Mouse (Mus musculus) right cerebral cortex, postnatal 25 days (tissue): ENCODE data around the gene Abca6.

Source experiments
- DNase-seq: peaks from one replicate; pipeline ENCODE4 v3.0.0; 2022

Abca6 gene

DNA sequence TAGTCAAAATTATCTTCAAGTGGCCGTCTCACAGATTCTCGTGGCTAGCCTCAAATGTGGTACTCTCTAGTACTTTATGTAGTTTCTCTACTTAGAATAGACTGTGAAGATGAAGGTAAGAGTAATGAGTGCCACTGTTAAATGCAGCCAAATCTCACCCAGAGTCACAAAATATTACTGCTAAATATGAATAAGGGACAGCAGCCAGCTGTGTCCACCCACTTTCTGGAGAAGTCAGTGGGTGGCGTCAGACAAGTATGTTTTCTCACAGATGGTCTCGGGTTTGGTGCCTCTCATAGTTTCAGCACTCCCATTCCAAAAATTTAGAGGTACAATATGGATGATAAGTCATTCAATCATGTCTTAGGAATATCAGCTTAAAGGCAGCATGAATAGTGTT is 56.3 kb downstream of the Abca6 start:
- DNase-seq, result peak; percentile 5

DNA sequence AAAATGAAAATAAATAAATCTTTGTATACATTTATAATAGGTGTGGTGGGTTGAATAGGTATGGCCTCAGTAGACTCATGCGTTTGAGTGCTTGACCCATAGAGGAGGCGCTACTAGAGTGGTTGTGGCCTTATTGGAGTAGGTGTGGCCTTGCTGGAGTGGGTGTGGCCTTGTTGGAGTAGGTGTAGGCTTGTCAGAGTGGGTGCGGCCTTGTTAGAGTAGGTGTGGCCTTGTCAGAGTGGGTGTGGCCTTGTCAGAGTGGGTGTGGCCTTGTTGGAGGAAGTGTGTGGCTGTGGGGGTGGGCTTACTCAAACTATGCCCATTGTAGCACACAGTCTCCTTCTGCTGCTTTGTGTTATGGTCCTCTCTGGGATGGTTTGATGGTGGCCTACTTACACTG is 80.4 kb downstream of the Abca6 start:
- no peak for DNase-seq

DNA sequence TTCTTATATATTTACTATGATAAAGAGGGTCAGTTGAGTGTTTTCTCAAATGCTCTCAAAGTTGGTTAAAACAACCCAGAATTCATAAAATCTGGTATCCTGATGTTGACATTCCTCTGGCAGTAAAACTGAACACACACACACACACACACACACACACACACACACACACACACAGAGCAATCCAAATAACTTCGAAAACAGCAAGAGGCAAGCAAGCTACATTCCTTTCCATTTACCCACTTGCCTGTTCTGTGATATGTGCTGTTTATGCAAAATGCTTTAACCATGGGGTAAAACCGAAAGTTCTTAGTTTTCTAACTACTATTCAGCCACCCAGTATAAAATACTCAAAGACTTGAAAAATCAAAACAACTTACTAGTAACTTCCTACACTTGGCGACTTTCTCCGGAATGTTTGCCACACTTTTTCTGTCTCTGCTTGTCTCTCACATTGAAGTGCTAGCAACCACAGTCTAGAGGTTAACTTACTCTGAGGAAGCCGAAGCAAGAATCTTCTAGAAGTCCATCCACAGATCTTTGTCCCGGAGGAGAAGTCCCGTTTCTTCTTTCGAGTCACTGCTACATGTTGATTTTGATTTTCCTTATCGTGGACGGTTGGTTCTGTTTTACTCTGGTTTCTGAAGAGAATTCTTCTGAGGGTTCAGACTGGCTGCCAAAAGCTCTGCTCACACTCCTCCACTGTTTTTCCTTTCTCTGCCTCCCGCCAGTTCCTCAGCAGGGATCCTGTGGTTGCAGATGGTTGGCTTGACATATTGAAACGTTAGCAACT is 83.9 kb downstream of the Abca6 start, which contains the start of gene Abca9:
Abca9 (minus strand) TSS at position 738 of the 793 bp plus-strand sequence.
- peak; percentile 30 for DNase-seq

DNA sequence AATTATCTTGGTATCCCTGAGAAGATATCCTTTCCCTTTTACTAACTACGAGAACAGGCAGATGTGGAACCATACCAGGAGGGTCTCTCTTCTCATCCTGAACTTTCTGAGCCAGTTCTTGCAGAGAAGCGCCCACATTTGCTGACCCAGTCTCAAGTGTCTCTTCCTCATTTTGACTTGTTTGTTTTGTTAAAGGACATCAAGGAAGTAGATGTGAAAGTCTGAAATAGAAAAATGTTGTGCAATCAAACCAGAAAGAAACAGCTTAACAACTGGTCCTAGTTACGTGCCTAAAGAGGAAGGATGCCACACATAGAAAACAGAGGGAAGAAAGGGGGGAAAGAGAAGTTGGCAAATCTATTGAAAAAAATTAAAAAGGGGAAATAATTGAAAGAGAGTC is 85.8 kb downstream of the Abca6 start:
- DNase-seq, result no peak

DNA sequence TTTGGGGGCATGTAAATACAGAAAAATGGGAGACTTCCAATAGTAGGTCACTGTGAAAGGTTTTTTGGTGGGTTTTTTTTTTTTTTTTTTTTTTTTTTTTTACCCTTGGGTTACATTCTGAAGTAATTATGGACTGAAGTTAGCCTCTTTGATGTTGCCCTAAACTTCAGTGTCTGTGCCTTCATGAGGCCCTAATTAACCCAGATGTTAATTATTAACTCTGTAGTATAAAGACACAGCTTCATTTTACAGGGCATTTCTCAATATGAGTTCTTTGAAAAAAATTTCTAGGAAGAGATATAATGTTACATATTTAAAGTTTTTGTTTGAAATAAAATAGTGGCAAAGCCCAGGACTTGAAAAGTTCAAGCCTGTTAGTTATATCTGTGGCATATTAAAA is 86.2 kb downstream of the Abca6 start:
- no peak for DNase-seq

DNA sequence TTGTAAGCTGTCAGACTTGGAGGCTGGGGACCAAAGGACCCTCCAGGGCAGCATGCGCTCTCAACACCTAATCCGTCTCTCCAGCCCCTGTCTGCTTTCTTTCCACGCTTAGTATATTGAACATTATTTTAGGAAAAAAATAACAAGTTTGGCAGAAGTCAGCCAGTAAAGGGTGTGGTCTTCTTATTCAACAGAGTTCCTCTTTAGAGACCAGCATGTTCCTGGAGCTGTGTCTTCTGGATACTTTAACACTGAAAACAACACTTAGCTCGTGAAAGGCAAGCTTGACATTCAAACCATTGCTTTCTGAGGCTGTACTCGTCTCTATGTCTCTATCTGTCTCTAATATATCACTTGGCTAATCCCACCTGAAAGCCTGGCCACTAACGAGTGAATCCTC is 94.5 kb downstream of the Abca6 start:
- no peak for DNase-seq

DNA sequence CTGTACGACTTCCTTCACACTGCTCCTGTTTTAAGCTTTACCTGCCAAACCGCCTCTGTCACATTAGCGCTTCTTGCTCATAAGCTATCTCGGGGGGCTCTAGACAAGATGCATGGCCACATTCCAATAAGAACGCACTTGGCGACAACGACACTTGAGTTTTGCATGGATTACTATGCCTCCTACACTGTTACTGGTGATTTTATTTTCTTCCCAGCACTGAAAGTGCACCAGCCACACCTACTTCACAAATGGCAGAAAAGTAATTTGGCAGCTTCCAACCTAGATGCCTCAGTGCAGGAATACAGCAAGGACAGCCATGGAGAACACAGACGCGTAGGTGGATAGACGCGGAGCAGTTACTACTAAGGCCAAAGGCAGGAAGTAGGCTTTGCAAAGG is 95.6 kb downstream of the Abca6 start:
- DNase-seq, result peak; percentile 37

DNA sequence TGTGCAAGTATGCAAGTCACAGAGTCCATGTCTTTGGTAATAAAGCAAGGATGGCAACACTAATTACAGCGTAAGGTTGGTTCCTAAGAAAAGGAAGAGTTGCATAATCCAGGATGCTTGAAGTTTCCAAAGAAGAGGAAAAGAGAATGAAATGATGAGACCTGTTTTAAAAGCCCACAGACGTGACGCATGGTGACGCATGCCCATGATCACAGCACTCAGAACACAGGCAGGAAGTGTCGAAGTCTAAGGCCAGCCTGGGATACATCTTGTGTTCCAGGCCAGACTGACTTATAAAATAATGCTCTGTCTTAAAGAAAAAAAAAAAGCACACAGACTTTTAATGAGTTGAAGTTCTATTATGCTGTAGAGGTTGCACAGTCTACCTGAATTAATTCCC is 103.9 kb downstream of the Abca6 start:
- no peak for DNase-seq

DNA sequence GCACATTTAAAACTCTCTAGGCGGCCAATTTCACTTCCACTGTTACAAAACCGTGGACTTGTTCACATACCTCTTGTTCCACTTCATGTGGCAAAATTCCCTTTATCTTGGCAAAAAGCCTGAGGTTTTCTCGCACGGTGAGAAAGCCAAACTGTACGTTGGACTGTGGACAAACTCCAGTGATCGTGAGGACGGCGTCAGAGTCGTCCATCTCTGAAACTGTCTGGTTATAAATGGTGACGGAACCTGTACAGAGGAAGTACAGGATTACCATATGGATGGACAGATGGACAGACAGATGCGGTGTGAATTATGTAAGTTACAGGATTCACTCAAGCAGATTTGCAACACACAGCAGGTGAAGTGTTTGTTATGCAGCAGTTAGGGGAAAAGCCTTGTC is 106.2 kb downstream of the Abca6 start:
- DNase-seq, result no peak

DNA sequence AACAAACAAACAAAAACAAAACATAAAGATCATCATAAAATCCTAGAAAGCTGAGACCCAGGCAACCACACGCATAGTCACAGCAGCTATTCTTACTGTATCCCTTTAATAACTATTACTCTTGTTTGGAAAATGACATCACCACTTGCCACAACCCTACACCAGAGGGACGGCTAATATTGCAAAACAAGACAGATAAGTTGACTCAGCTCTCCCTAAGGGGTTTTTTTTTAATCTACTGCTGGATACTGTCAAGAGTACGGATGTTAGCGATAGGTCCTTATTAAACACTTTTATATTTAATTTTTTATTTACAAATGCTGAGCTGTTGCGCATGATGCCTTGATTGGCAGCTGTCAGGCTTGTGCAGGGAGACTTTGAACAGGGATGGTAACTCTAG is 120.8 kb downstream of the Abca6 start:
- DNase-seq, result no peak
